8 mouse cellular contexts compared by ENCODE assay signal in genomic region chr7:100706143-100706841, GRCm38 (mm10). TPM values are rescaled to one million over a fixed set of nuclear protein-coding genes. Genes with fewer than 3 reads are reported as not detected.
DNase-seq lines count a peak whose midpoint lies in the region; ATAC-seq and TF ChIP-seq lines count a peak whose summit lies in the region.

TSS of gene Fam168a (plus strand) at chr7:100706635.

- under 1% methylated on average over 34 of the region's 37 CpGs for WGBS in cerebellum, adult 2 months
- WGBS in forebrain, postnatal 0 days, result 3% methylated on average over 36 of the region's 37 CpGs
- WGBS in lung, embryonic 15.5 days, result under 1% methylated on average over 30 of the region's 37 CpGs

- TF ChIP-seq RAD21 in MEL (IDR thresholded peaks at IDR 0.05; ENCODE audit: low read depth, low read length), result no peak

- peak within 1 kb of the TSS; percentile 68 for H3K4me2 ChIP-seq in forebrain, postnatal 0 days (ENCODE audit: low read depth)
- H3K4me2 ChIP-seq in lung, embryonic 15.5 days, result peak within 1 kb of the TSS; percentile 67

- H3K27me3 ChIP-seq in MEL (ENCODE audit: control insufficient read depth in 1 of 2, insufficient read depth in 2 of 2, low read length in 2 of 2), result no peaks in the 10 kb centered on the region
- H3K27me3 ChIP-seq in cerebellum, adult 2 months (ENCODE audit: control insufficient read depth, insufficient read depth, low read length), result no peaks in the 10 kb centered on the region
- no peaks in the 10 kb centered on the region for H3K27me3 ChIP-seq in forebrain, postnatal 0 days (ENCODE audit: insufficient read depth, low read length)
- no peaks in the 10 kb centered on the region for H3K27me3 ChIP-seq in lung, embryonic 15.5 days

- H3K27ac ChIP-seq in MEL (ENCODE audit: control insufficient read depth, low read depth, low read length), result peak within 1 kb of the TSS; percentile 92
- peak within 1 kb of the TSS; percentile 91 for H3K27ac ChIP-seq in cerebellum, adult 2 months (ENCODE audit: insufficient read depth, low read length)
- peak within 1 kb of the TSS; percentile 98 for H3K27ac ChIP-seq in forebrain, postnatal 0 days (ENCODE audit: low read depth, low read length)
- peak within 1 kb of the TSS; percentile 97 for H3K27ac ChIP-seq in lung, embryonic 15.5 days

- H3K9ac ChIP-seq in MEL (ENCODE audit: control insufficient read depth, low read depth, low read length, poor library complexity, severe bottlenecking), result peak within 1 kb of the TSS; percentile 89
- H3K9ac ChIP-seq in forebrain, postnatal 0 days, result peak within 1 kb of the TSS; percentile 91
- H3K9ac ChIP-seq in lung, embryonic 15.5 days, result peak within 1 kb of the TSS; percentile 92

- TF ChIP-seq EP300 in MEL (IDR thresholded peaks at IDR 0.05; ENCODE audit: low read depth in 1 of 2, low read length in 2 of 2), result 0 out of 4 replicates have a peak, but pooled peaks of 1 of the 2 experiments have one; percentile 8

- DNase-seq in MEL (ENCODE audit: low read depth, low spot score), result peak; percentile 97
- peak; percentile 95 to 96 for DNase-seq in cerebellum, adult 2 months
- peak; percentile 97 for DNase-seq in forebrain, postnatal 0 days
- DNase-seq in heart, postnatal 4 days, result peak; percentile 95
- DNase-seq in layer of hippocampus, adult 8-10 months (ENCODE audit: low spot score in 2 of 2), result peak; percentile 90 to 93
- peak; percentile 93 for DNase-seq in ovary, adult 18-20 months (ENCODE audit: low spot score)
- peak; percentile 93 for DNase-seq in thymus, postnatal 0 days (ENCODE audit: low spot score)

- H3K79me2 ChIP-seq in MEL (ENCODE audit: control insufficient read depth, insufficient read depth, low read length, poor library complexity), result peaks cover 2% of the 10 kb centered on the region; the same call in 1 of the 2 replicates

- TF ChIP-seq CTCF in MEL (IDR thresholded peaks at IDR 0.05 in 2 of 3, conservative IDR thresholded peaks at IDR 0.05 in 1 of 3; ENCODE audit: control insufficient read depth in 1 of 3, insufficient read depth in 1 of 3, low read depth in 2 of 3, low read length in 3 of 3, poor library complexity in 1 of 3, severe bottlenecking in 1 of 3), result no peak
- no peak; the same call in 1 of the 2 replicates for TF ChIP-seq CTCF in cerebellum, adult 2 months (IDR thresholded peaks at IDR 0.05; ENCODE audit: borderline replicate concordance, insufficient read depth, low read depth, low read length)
- TF ChIP-seq CTCF in forebrain, postnatal 0 days (IDR thresholded peaks at IDR 0.05; ENCODE audit: low read depth), result peak; percentile 54

- peaks cover 0 to 2% of the 10 kb centered on the region in 2 experiments; a peak in 1 of 4 replicates for H3K36me3 ChIP-seq in MEL (ENCODE audit: control insufficient read depth in 1 of 2, insufficient read depth in 2 of 2, low read length in 2 of 2)
- H3K36me3 ChIP-seq in forebrain, postnatal 0 days (ENCODE audit: insufficient read depth), result no peaks in the 10 kb centered on the region
- no peaks in the 10 kb centered on the region for H3K36me3 ChIP-seq in lung, embryonic 15.5 days

- no peaks in the 10 kb centered on the region for H3K9me3 ChIP-seq in MEL (replicated peaks; ENCODE audit: insufficient read depth, low read length)
- no peaks in the 10 kb centered on the region for H3K9me3 ChIP-seq in forebrain, postnatal 0 days (ENCODE audit: low read length)
- no peaks in the 10 kb centered on the region for H3K9me3 ChIP-seq in lung, embryonic 15.5 days

- H3K4me3 ChIP-seq in MEL (ENCODE audit: control insufficient read depth in 1 of 2, insufficient read depth in 1 of 2, low read depth in 2 of 2, low read length in 2 of 2), result peak within 1 kb of the TSS; percentile 90 to 92
- peak within 1 kb of the TSS; percentile 89 for H3K4me3 ChIP-seq in cerebellum, adult 2 months (replicated peaks; ENCODE audit: insufficient read depth, low read depth, low read length)
- peak within 1 kb of the TSS; percentile 97 for H3K4me3 ChIP-seq in forebrain, postnatal 0 days (ENCODE audit: low read depth, low read length)
- H3K4me3 ChIP-seq in lung, embryonic 15.5 days, result peak within 1 kb of the TSS; percentile 88

- peak; percentile 97 for ATAC-seq in forebrain, postnatal 0 days
- ATAC-seq in lung, embryonic 15.5 days (ENCODE audit: borderline replicate concordance, extremely low read depth, low FRiP score, low TSS enrichment), result peak; percentile 99

- TF ChIP-seq POLR2A in MEL (IDR thresholded peaks at IDR 0.05; ENCODE audit: control insufficient read depth in 1 of 2, insufficient read depth in 1 of 2, low read depth in 1 of 2, low read length in 2 of 2, poor library complexity in 1 of 2), result peak; percentile 47 to 76; a peak in 3 of 4 replicates
- TF ChIP-seq POLR2A in cerebellum, adult 2 months (IDR thresholded peaks at IDR 0.05; ENCODE audit: borderline replicate concordance, insufficient read depth, low read length), result peak; percentile 91

- H3K4me1 ChIP-seq in MEL (ENCODE audit: control insufficient read depth in 1 of 2, insufficient read depth in 2 of 2, low read length in 2 of 2), result peaks cover 4 to 9% of the 10 kb centered on the region in 2 experiments; a peak in 2 of 4 replicates
- H3K4me1 ChIP-seq in cerebellum, adult 2 months (ENCODE audit: control insufficient read depth, insufficient read depth, low read length), result peaks cover 2% of the 10 kb centered on the region; the same call in 1 of the 2 replicates
- H3K4me1 ChIP-seq in forebrain, postnatal 0 days (ENCODE audit: insufficient read depth), result peaks cover 14% of the 10 kb centered on the region
- H3K4me1 ChIP-seq in lung, embryonic 15.5 days, result peaks cover 14% of the 10 kb centered on the region

TF ChIP-seq in MEL, 35 proteins besides CTCF, POLR2A, EP300 and RAD21 (continues in another document):
- TF ChIP-seq MXI1 (IDR thresholded peaks at IDR 0.05; ENCODE audit: low read depth, low read length), result peak; percentile 71
- TF ChIP-seq ZC3H11A (IDR thresholded peaks at IDR 0.05; ENCODE audit: low read depth, low read length), result no peak
- TF ChIP-seq USF1 (IDR thresholded peaks at IDR 0.05; ENCODE audit: low read depth, low read length), result no peak
- TF ChIP-seq MYC (IDR thresholded peaks at IDR 0.05; ENCODE audit: low read depth, low read length), result peak; percentile 89
- no peak for TF ChIP-seq MEF2A (IDR thresholded peaks at IDR 0.05; ENCODE audit: extremely low read depth, insufficient replicate concordance, low read depth, low read length, poor library complexity, severe bottlenecking)
- peak; percentile 53; the same call in 1 of the 2 replicates for TF ChIP-seq POLR2AphosphoS2 (IDR thresholded peaks at IDR 0.05; ENCODE audit: low read length)
- TF ChIP-seq BHLHE40 (IDR thresholded peaks at IDR 0.05; ENCODE audit: borderline replicate concordance, low read depth, low read length), result peak; percentile 41; the same call in 1 of the 2 replicates
- no peak; the same call in 1 of the 2 replicates for TF ChIP-seq ZMIZ1 (IDR thresholded peaks at IDR 0.05; ENCODE audit: low read depth, low read length)
- TF ChIP-seq TCF12 (IDR thresholded peaks at IDR 0.05; ENCODE audit: low read depth, low read length), result peak; percentile 56; the same call in 1 of the 2 replicates
- TF ChIP-seq ELF1 (IDR thresholded peaks at IDR 0.05; ENCODE audit: low read depth, low read length), result peak; percentile 94
- TF ChIP-seq TAL1 (IDR thresholded peaks at IDR 0.05; ENCODE audit: low read length), result no peak
- peak; percentile 96 for TF ChIP-seq HCFC1 (IDR thresholded peaks at IDR 0.05; ENCODE audit: low read depth, low read length)
- TF ChIP-seq TBP (IDR thresholded peaks at IDR 0.05; ENCODE audit: low read depth, low read length), result peak; percentile 78
- no peak for TF ChIP-seq MYB (IDR thresholded peaks at IDR 0.05; ENCODE audit: low read depth, low read length)
- peak; percentile 89 for TF ChIP-seq SIN3A (IDR thresholded peaks at IDR 0.05; ENCODE audit: low read length)
- TF ChIP-seq USF2 (IDR thresholded peaks at IDR 0.05; ENCODE audit: borderline replicate concordance in 1 of 2, insufficient read depth in 1 of 2, low read depth in 1 of 2, low read length in 2 of 2), result no peak
- TF ChIP-seq GATA1 (IDR thresholded peaks at IDR 0.05; ENCODE audit: low read depth, low read length), result no peak
- no peak for TF ChIP-seq E2F4 (IDR thresholded peaks at IDR 0.05; ENCODE audit: borderline replicate concordance, low read depth, low read length)
- TF ChIP-seq NELFE (IDR thresholded peaks at IDR 0.05; ENCODE audit: low read depth, low read length), result no peak; the same call in 1 of the 2 replicates
- peak; percentile 27 for TF ChIP-seq ETS1 (IDR thresholded peaks at IDR 0.05; ENCODE audit: low read depth, low read length)
- TF ChIP-seq ZKSCAN1 (IDR thresholded peaks at IDR 0.05; ENCODE audit: low read depth, low read length), result no peak
- peak; percentile 58; the same call in 1 of the 2 replicates for TF ChIP-seq NRF1 (IDR thresholded peaks at IDR 0.05; ENCODE audit: insufficient read depth, low read depth, low read length, poor library complexity, severe bottlenecking)
- TF ChIP-seq SMC3 (IDR thresholded peaks at IDR 0.05; ENCODE audit: low read depth, low read length), result no peak; the same call in 1 of the 2 replicates
- peak; percentile 23 for TF ChIP-seq CHD2 (IDR thresholded peaks at IDR 0.05; ENCODE audit: low read length)
- peak; percentile 97 for TF ChIP-seq MAZ (IDR thresholded peaks at IDR 0.05; ENCODE audit: low read depth, low read length)
- TF ChIP-seq ZNF384 (IDR thresholded peaks at IDR 0.05; ENCODE audit: low read depth, low read length), result peak; percentile 66
- peak; percentile 69; the same call in 1 of the 2 replicates for TF ChIP-seq MAX (IDR thresholded peaks at IDR 0.05; ENCODE audit: low read length)
- peak; percentile 96 for TF ChIP-seq KAT2A (conservative IDR thresholded peaks at IDR 0.05; ENCODE audit: low read depth, low read length)
- no peak for TF ChIP-seq UBTF (IDR thresholded peaks at IDR 0.05; ENCODE audit: borderline replicate concordance, insufficient read depth, low read depth, low read length)
- TF ChIP-seq POLR2AphosphoS5 (IDR thresholded peaks at IDR 0.05; ENCODE audit: borderline replicate concordance, low read depth, low read length), result no peak

RNA-seq across cellular contexts. Expression of gene Fam168a, which starts in this region (rescaled TPM):
- 3.1 and 3.2 TPM in 2 replicates for total RNA-seq in MEL (2012; rRNA removed)
- 10 to 100 TPM in 1 of 2 experiments, not detected in 1; 19.2 TPM for polyA plus RNA-seq in MEL (2012; ENCODE audit: insufficient read depth in 1 of 2, insufficient read length in 2 of 2, low read depth in 1 of 2, low replicate concordance in 2 of 2, missing spikeins in 1 of 2)
- polyA plus RNA-seq in cerebellum, adult 2 months (2012; rRNA removed), result 127 and 144 TPM in 2 replicates
- total RNA-seq in forebrain, postnatal 0 days (2014; rRNA removed), result 84.0 and 116 TPM in 2 replicates
- 90.1 and 91.7 TPM in 2 replicates for polyA plus RNA-seq in forebrain, postnatal 0 days (2015; fragmentation: Nextera tagmentation; extraction: Ambion mirVana)
- total RNA-seq in heart, postnatal 4 days (2021), result 10 to 100 TPM; 55.1 to 58.6 TPM
- 100 to 1,000 TPM; 199 to 225 (median 213) TPM for total RNA-seq in layer of hippocampus, adult 8-10 months (2022)
- 36.9 and 37.7 TPM in 2 replicates for polyA plus RNA-seq in lung, embryonic 15.5 days (2015; fragmentation: Nextera tagmentation; extraction: Ambion mirVana)
- polyA plus RNA-seq in thymus, postnatal 0 days (2015; fragmentation: Nextera tagmentation; extraction: Ambion mirVana), result 17.2 and 19.2 TPM in 2 replicates

Comparison
In these comparisons a context has a peak if more than half of its experiments do, and no peak if none do; other contexts are left out.
1. Peak in every context shown above with its lines: DNase-seq, ATAC-seq, H3K4me3 ChIP-seq and H3K27ac ChIP-seq.
2. RNA of gene Fam168a (total RNA-seq): 199 to 225 TPM in layer of hippocampus, adult 8-10 months, 84.0 to 116 TPM in forebrain, postnatal 0 days and 55.1 to 58.6 TPM in heart, postnatal 4 days; 3.1 to 3.2 TPM in MEL; every median in the first group is over 10 times any median in the second.